Mouse (Mus musculus): ENCODE data around the gene Amy2a3. TPM values are rescaled to one million over a fixed set of nuclear protein-coding genes. Genes with fewer than 3 reads are reported as not detected.
"Not testable (repeated sequence)": the region's sequence is repeated elsewhere in the genome, so short reads cannot be mapped to it uniquely, and the experiment has no call there.

The Amy2a3 gene
- not detected in 2 replicates for polyA plus RNA-seq (2015; fragmentation: Nextera tagmentation; extraction: Ambion mirVana)

- not testable (repeated sequence) for H3K27ac ChIP-seq (ENCODE audit: low read length); ATAC-seq; H3K9me3 ChIP-seq (ENCODE audit: control insufficient read depth, low read length); H3K4me3 ChIP-seq (replicated peaks; ENCODE audit: low read length); H3K27me3 ChIP-seq (replicated peaks; ENCODE audit: control insufficient read depth, insufficient read depth, low read length); H3K9ac ChIP-seq (replicated peaks; ENCODE audit: low read depth, low read length); H3K36me3 ChIP-seq (ENCODE audit: control insufficient read depth, insufficient read depth); H3K4me2 ChIP-seq (ENCODE audit: low read length); H3K4me1 ChIP-seq (replicated peaks; ENCODE audit: control insufficient read depth, insufficient read depth, low read length)
- no CpG with 5 or more reads among the region's 4 CpGs for WGBS
These were observed at the start of gene Amy2a3 for GRCm38 (mm10) chr3:113323952-113324351. Gene Amy2a3 (minus strand): TSS chr3:113324052.

GRCm38 (mm10) chr3:113356558-113356957, 32.7 kb upstream of the Amy2a3 start, which contains the start of gene Amy2a2:
Gene Amy2a2 (minus strand): TSS chr3:113356658.
- H3K4me2 ChIP-seq (ENCODE audit: low read length); ATAC-seq; H3K36me3 ChIP-seq (ENCODE audit: control insufficient read depth, insufficient read depth); H3K9ac ChIP-seq (replicated peaks; ENCODE audit: low read depth, low read length); H3K4me3 ChIP-seq (replicated peaks; ENCODE audit: low read length); H3K9me3 ChIP-seq (ENCODE audit: control insufficient read depth, low read length); H3K4me1 ChIP-seq (replicated peaks; ENCODE audit: control insufficient read depth, insufficient read depth, low read length); H3K27ac ChIP-seq (ENCODE audit: low read length); H3K27me3 ChIP-seq (replicated peaks; ENCODE audit: control insufficient read depth, insufficient read depth, low read length): not testable (repeated sequence)
- WGBS = no CpG with 5 or more reads among the region's 4 CpGs

GRCm38 (mm10) chr3:113345484-113345883, 21.6 kb upstream of the Amy2a3 start:
- ATAC-seq; H3K27me3 ChIP-seq (replicated peaks; ENCODE audit: control insufficient read depth, insufficient read depth, low read length); H3K4me2 ChIP-seq (ENCODE audit: low read length); H3K4me1 ChIP-seq (replicated peaks; ENCODE audit: control insufficient read depth, insufficient read depth, low read length); H3K9ac ChIP-seq (replicated peaks; ENCODE audit: low read depth, low read length); H3K9me3 ChIP-seq (ENCODE audit: control insufficient read depth, low read length); H3K27ac ChIP-seq (ENCODE audit: low read length); H3K4me3 ChIP-seq (replicated peaks; ENCODE audit: low read length); H3K36me3 ChIP-seq (ENCODE audit: control insufficient read depth, insufficient read depth): not testable (repeated sequence)

GRCm38 (mm10) chr3:113312937-113313336, 10.9 kb downstream of the Amy2a3 start:
- no CpG with 5 or more reads among the region's 3 CpGs for WGBS

GRCm38 (mm10) chr3:113291349-113291748, 32.5 kb downstream of the Amy2a3 start, which contains the start of gene Amy2a4:
Gene Amy2a4 (minus strand): TSS chr3:113291449.
- not testable (repeated sequence) for H3K9me3 ChIP-seq (ENCODE audit: control insufficient read depth, low read length); H3K36me3 ChIP-seq (ENCODE audit: control insufficient read depth, insufficient read depth); H3K27ac ChIP-seq (ENCODE audit: low read length); H3K4me3 ChIP-seq (replicated peaks; ENCODE audit: low read length); H3K9ac ChIP-seq (replicated peaks; ENCODE audit: low read depth, low read length); H3K4me1 ChIP-seq (replicated peaks; ENCODE audit: control insufficient read depth, insufficient read depth, low read length); H3K27me3 ChIP-seq (replicated peaks; ENCODE audit: control insufficient read depth, insufficient read depth, low read length); ATAC-seq; H3K4me2 ChIP-seq (ENCODE audit: low read length)
- no CpG with 5 or more reads among the region's 4 CpGs for WGBS

More at GRCm38 (mm10) chr3:113312937-113313336, 10.9 kb downstream of the Amy2a3 start:
- not testable (repeated sequence) for H3K4me2 ChIP-seq (ENCODE audit: low read length); H3K9ac ChIP-seq (replicated peaks; ENCODE audit: low read depth, low read length); ATAC-seq; H3K36me3 ChIP-seq (ENCODE audit: control insufficient read depth, insufficient read depth); H3K4me3 ChIP-seq (replicated peaks; ENCODE audit: low read length); H3K4me1 ChIP-seq (replicated peaks; ENCODE audit: control insufficient read depth, insufficient read depth, low read length); H3K9me3 ChIP-seq (ENCODE audit: control insufficient read depth, low read length); H3K27ac ChIP-seq (ENCODE audit: low read length); H3K27me3 ChIP-seq (replicated peaks; ENCODE audit: control insufficient read depth, insufficient read depth, low read length)

- not testable (repeated sequence) for H3K27ac ChIP-seq (ENCODE audit: low read length); H3K4me3 ChIP-seq (replicated peaks; ENCODE audit: low read length); H3K4me2 ChIP-seq (ENCODE audit: low read length); H3K4me1 ChIP-seq (replicated peaks; ENCODE audit: control insufficient read depth, insufficient read depth, low read length); H3K9me3 ChIP-seq (ENCODE audit: control insufficient read depth, low read length); ATAC-seq; H3K9ac ChIP-seq (replicated peaks; ENCODE audit: low read depth, low read length); H3K27me3 ChIP-seq (replicated peaks; ENCODE audit: control insufficient read depth, insufficient read depth, low read length); H3K36me3 ChIP-seq (ENCODE audit: control insufficient read depth, insufficient read depth)
These were observed 43.6 kb downstream of the Amy2a3 start for GRCm38 (mm10) chr3:113280285-113280684.

GRCm38 (mm10) chr3:113279586-113279985, 44.3 kb downstream of the Amy2a3 start:
- not testable (repeated sequence) for H3K4me3 ChIP-seq (replicated peaks; ENCODE audit: low read length); H3K9ac ChIP-seq (replicated peaks; ENCODE audit: low read depth, low read length); H3K36me3 ChIP-seq (ENCODE audit: control insufficient read depth, insufficient read depth); H3K9me3 ChIP-seq (ENCODE audit: control insufficient read depth, low read length); H3K4me2 ChIP-seq (ENCODE audit: low read length); H3K27me3 ChIP-seq (replicated peaks; ENCODE audit: control insufficient read depth, insufficient read depth, low read length); ATAC-seq; H3K4me1 ChIP-seq (replicated peaks; ENCODE audit: control insufficient read depth, insufficient read depth, low read length); H3K27ac ChIP-seq (ENCODE audit: low read length)

Other genes with a start within 250 kb of the Amy2a3 start
- gene Amy2a5, start 65.2 kb downstream of the Amy2a3 start, polyA plus RNA-seq (2015; fragmentation: Nextera tagmentation; extraction: Ambion mirVana) = not detected in 2 replicates
- gene Amy2a4, start 32.6 kb downstream of the Amy2a3 start, polyA plus RNA-seq (2015; fragmentation: Nextera tagmentation; extraction: Ambion mirVana) = not detected in 2 replicates
- gene Amy2a2, start 32.6 kb upstream of the Amy2a3 start, polyA plus RNA-seq (2015; fragmentation: Nextera tagmentation; extraction: Ambion mirVana) = not detected in 2 replicates
- gene Amy2a1, start 208.4 kb upstream of the Amy2a3 start, polyA plus RNA-seq (2015; fragmentation: Nextera tagmentation; extraction: Ambion mirVana) = not detected in 2 replicates

Data from forebrain, embryonic 16.5 days (tissue).